Mouse (Mus musculus) cerebellum, postnatal 36 days (tissue): ENCODE results near the gene Tgfb1i1.

Experiments used
- DNase-seq, 2 experiments: peaks; one replicate each; pipeline ENCODE4 v3.0.0; 2021 to 2022; ENCODE audit warnings: mixed read lengths in 2 of 2

The Tgfb1i1 gene

DNA sequence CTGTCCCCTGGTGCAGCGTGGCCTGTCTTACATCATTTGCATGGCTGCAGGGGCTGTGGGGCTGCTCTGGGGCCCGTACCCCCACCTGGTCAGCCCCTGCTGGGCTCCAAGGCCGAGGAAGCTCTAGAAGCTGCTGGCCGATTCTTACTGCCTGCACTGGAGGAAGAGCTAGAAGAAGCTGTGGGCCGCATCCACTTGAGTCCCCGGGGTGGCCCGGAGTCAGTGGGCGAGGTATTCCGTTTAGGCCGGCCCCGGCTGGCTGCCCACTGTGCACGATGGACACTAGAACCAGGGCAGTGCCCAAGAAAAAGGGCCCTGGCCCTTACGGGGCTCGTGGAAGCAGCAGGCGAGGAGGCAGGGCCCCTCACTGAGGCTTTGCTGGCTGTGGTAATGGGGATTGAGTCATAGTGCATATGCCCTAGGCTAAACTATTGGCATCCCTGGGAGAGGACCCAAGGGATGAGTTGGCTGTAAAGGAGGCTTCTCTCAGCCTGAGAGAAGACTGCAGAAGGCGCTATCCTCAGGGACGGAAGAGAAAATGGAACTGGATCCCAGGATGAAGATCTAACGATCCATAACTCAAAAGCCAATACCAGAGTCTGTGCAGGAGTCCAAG, 2.1 kb upstream of the Tgfb1i1 start:
- DNase-seq, result no peak

DNA sequence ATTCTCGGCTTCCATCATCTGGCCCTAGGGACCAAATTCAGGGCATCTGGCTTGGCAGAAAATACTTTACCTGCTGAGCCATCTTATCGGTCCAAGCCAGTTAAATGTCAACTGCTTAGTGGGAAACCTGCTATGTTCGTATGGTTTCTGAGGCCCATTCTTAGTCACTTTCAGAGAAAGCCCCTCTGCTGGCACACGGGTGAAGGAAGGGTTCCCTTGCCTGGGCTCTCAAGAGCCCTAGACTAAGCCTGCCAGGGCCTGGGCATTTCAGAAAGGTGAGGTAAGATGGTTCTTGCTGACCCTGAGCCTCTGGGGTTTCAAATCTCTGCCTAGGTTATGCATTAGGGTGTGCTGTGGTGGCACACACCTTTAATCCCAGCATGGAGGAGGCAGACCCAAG, 1.1 kb upstream of the Tgfb1i1 start:
- DNase-seq, result no peak

DNA sequence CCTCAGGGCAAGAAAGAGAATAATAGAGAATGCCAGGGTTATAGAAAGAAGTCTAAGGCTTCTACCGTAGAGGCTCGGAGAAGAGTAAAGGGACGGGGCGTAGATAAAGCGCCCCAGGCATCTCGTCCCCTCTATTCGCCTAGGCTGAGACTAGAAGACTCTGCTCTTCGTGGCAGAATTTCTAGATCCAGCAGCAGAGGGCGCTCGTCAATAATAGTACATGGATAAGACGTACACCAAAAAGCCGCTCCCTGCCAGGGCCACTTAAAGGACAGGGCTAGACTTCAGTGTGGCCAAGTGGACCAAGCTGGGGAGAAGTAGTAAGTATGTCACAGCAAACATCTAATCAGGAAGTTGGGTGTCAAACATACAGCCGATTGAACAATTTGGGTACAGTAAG, 831 bp downstream of the Tgfb1i1 start:
- DNase-seq, result peak; percentile 90 to 92

DNA sequence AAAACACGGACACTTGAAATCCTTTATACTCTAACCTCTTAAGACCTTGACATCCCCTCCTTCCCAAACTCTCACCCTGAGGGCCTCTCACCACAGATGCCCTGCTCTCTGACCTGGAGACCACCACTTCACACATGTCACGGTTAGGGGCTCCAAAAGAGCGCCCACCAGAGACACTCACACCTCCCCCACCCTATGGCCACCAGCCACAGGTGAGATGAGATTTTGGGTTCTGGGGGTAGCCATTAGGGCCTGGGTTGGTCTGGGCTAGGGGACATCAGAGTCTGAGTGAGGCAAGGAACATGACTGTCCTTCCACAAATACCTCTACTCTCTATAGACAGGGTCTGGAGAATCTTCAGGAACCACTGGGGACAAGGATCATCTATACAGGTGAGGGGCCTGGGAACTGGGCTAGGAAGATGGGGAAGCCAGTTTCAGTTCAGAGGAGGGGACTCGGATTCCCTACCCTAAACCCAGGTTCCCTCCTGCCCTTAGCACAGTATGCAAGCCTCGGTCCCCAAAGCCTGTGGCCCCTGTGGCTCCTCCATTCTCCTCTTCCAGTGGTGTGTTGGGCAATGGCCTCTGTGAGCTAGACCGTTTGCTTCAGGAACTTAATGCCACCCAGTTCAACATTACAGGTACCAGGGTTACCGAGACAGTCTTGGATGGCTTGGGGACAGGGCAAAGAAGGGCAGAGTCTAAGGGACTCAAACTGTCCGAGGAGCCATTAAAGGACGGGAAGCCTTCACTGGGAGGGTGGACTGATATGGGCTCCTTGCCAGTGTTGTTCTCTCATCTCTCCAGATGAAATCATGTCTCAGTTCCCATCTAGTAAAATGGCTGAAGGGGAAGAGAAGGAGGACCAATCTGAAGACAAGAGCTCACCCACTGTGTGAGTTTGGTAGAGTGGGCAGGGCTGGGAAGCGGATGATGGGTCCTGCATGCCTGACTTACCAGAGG, 1.8 kb downstream of the Tgfb1i1 start:
- DNase-seq, result no peak

DNA sequence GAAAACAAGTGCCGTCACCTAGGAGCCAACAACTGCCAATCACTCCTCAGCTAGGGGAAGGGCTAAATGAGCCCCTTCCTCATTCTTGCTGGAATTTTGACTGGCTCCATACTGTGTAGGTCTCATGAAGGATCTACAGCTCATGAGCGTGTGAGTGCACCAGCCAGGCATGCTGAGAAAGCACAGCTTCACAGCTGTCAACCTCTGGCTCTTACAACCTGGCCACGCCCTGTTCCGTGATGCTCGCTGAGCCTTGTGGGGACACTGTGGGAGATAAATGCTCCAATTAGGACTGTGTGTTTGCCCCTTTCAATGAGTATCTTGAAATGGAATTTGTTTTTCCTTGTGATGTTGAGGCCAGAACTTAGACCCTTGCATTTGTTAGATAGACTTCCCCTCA, 3.4 kb downstream of the Tgfb1i1 start:
- DNase-seq, result no peak

DNA sequence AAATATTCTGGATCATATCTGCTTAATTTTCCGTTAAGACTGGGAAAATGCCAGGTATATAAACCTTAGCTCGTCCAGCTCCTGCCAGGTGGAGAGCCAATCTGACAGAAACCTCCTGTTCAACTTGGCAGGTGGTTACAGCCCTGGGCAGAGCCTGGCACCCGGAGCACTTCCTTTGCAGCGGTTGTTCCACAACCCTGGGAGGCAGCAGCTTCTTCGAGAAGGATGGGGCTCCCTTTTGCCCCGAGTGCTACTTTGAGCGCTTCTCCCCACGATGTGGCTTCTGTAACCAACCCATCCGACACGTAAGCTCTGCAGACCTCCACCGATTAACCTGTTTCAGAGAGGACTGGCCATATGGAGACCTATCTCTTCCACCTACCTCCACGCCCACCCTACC, 5.3 kb downstream of the Tgfb1i1 start:
- peak; percentile 43 to 48 for DNase-seq

DNA sequence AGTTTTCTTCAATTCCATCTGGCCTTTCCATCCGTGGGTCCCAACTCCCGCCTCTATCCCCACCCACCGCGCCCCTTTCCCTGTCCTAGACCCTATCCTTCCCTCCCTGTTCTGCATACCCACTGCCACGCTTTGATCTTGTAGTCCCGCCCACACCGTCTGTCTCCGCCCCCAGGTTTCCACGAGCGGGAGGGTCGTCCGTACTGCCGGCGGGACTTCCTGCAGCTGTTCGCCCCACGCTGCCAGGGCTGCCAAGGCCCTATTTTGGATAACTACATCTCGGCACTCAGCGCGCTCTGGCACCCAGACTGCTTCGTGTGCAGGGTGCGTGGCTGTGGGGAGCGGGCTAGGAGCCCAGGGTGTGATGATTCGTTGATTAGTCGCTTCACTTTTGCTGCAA, 6.0 kb downstream of the Tgfb1i1 start:
- no peak for DNase-seq

DNA sequence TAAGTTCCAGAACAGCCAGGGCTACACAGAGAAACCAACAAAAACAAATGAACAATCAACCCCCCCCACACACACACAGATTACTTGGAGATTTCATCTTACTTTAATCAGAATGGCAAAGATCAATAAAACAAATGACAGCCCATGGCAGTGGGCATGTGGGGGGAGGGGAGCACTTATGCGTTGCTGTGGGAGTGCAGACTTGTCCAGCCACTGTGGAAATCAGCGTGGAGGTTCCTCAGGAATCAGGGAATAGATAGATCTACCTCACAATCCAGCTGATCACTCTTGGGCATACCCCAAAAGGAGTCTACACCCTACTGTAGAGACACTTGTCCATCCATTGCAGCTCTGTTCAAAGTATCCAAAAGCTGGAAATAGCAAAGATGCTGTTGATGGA, 8.4 kb downstream of the Tgfb1i1 start:
- no peak for DNase-seq

DNA sequence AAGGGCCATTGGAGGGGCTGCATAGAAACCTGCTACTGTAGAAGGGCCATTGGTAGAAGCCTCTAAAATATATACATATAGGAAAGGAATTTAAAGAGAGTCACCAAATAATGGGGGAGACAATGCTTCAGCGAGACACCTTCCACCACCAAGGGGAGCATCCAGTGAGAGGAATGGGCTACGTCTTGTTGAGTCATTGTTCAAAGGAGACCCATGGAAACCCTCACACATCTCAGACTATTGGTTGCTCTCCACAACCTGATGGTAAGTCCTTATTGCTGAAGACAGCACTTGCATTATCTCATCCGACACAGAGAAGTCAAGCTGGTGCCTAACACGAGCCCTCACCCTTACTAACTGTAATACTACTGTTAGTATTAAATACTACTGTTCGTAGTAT, 9.1 kb downstream of the Tgfb1i1 start:
- no peak for DNase-seq

DNA sequence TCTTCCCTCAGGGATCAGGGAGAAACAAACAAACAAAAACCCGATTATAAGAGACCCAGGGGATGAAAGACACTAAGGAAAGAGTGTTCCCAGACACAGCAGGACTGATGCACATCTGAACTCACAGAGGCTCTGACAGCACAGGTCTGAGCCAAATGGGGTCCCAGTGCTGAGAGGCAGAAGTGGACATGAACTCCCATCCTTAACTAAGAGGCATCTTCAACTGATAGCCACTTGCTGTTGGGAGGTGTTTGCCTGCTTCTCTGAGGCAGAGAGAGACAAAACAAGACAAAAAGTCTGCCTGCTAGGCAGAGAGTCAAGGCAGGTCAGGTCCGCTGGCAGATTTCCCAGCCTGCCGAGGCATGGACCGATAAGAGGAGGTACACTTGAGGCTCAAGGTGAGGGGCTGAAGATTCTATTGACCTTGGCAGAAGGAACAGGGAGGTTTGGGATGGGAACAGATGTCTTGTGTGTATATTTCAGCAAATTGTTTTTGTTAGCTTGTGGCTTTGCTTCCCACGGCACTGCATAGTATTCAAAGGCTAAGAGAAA, 10.2 kb downstream of the Tgfb1i1 start:
- DNase-seq, result no peak

DNA sequence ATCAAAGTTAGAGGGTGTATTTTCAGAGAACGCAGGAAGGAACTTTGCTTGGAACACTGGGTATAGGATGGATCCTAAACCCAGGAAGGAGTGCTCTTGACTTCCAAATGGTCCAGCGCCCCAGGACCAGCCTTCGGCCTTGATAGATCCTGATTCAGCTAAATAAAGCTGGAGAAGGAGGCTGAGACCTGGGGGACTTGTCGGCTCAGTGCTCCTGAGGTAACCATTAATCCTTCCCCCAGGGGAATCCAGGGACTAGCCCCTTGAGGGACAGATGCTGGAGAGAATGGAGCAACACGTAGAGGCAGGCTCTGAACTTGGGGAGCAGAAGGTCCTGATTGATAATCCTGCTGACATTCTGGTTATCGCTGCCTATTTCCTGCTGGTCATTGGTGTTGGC, 18.8 kb downstream of the Tgfb1i1 start, which contains the start of gene Slc5a2:
Gene Slc5a2 (plus strand): TSS at position 247 of the 400 bp plus-strand sequence.
- no peak for DNase-seq

DNA sequence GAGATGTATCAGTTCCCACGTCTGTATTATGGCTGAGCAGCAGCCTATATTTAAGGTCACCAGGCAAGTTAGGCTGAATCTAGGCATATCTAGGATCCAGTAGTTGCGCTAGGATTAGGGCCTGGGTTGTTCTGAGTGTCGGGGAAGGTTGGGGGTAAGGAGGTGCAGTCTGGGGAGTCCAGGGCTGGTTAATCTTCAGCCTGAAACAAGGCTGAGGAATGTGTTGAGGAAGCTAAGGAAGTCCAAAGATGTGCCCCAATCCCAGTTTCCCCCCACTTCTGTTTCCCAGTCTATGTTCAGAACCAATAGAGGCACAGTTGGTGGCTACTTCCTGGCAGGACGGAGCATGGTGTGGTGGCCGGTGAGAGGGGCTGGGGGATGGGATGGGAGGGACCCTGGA, 19.4 kb downstream of the Tgfb1i1 start:
- DNase-seq, result no peak

DNA sequence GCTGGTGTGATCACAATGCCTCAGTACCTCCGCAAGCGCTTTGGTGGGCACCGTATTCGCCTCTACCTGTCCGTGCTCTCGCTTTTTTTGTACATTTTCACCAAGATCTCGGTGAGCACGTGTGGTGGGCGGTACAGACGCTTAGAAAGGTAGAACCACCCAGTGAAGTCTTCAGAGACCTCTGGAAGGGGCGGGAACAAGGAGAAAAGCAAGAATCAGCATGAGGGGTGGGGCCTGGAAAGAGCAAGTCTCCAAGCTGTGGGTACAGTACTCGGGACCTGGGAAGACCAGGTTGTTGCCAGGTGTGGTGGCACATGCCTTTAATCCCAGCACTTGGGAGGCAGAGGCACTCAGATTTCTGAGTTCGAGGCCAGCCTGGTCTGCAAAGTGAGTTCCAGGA, 20.8 kb downstream of the Tgfb1i1 start:
- DNase-seq, result no peak

DNA sequence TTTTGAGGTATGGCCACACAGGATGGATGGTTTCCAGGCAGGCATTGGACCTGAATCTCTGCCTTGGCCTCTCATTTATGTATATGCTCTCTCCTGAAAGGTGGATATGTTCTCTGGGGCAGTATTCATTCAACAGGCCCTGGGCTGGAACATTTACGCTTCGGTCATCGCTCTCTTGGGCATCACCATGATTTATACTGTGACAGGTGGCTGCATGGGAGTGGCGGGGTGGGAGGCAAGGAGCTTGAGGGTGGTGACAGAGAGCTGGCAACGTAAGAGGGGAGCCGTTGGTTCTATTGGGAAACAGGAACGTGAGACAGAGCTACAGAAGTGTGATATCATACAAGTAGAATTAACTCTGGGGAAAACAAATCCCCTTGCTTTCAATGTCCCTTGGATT, 21.2 kb downstream of the Tgfb1i1 start:
- DNase-seq, result no peak

DNA sequence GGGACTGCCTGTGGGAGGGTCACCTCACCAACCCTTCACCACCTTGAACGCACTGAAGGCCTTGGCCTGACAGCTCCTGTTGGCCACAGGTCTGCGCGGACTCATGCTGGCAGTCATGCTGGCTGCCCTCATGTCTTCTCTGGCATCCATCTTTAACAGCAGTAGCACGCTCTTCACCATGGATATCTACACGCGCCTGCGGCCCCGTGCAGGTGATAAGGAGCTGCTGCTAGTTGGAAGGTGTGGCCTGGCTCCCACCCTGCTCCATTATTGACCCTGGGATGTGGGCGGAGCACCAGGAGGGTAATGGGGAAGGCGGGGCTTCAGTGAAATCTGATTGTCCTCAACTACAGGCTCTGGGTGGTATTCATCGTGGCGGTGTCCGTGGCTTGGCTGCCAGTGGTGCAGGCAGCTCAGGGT, 23.8 kb downstream of the Tgfb1i1 start:
- peak; percentile 59 to 62 for DNase-seq

DNA sequence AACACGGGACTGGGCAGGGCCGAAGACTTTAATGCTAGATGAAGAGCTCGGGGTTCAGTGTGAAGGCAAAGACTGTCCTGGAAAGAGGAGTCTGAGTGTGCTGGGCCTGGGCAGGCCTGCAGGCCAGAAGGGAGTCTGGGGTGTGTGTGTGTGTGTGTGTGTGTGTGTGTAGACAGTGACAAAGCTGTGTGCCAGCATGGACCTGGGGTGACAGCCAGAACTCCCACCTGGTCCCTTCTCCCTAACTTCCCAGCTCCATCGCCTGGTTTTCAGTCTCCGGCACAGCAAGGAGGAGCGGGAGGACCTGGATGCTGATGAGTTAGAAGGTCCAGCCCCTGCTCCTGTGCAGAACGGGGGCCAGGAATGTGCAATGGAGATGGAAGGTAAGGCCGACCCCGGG, 24.9 kb downstream of the Tgfb1i1 start:
- DNase-seq, result peak; percentile 40 to 52

DNA sequence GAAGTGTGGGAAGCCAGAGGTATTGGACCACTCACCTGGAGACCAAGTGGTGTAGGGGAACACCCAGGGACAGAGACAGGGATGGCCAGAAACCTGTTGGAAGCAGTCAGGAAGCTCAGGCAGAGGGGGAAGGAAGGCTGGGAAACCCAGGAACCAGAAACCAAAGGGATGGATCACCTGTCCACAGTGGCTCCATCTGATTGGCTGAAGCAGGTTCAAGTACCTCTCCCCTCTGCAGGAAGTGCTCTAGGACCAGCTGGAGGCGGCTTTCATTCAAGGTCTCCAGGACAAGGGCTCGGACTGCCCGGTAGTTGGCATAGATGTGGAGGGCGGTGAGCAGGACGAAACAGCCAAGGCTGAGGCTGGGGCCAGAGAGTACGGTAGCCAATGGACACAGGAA, 29.4 kb downstream of the Tgfb1i1 start:
- DNase-seq, result no peak

DNA sequence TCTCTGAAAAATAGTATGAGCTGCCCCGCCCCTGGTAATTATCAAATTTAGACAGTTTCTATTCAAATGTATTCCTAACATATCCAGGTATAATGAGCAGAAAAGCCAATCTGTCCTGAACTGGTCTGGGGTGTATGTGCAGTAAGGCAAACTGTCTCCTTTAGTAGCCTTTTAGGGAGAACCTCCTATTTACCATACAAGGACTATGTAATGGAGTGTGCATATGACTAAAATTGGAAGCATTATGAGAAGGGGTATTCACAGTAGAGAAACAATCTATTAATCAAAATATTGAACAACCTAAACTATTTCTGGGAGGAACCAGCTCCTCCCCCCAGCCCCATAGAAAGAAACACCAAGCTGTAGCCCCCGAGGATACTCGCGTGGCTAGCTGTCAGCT, 33.1 kb downstream of the Tgfb1i1 start:
- DNase-seq, result no peak

DNA sequence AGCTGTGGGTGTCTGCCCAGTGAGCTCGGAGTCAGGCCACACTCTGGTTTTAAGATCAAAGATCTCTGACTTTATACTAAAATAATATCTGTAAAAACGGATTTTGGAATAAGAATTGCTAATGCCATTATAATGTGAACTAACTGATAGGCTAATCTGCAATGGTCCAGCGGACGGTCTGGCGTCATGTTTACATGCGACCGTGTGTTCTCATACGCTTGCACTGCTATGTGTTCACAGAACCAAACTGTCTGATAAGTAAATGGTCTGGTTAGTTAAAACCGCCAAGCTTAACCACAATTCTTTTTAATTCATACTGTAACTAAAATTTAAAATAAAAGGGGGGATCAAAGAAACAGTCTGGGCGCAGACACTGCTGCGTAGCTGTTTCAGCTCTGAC, 35.2 kb downstream of the Tgfb1i1 start:
- DNase-seq, result no peak

DNA sequence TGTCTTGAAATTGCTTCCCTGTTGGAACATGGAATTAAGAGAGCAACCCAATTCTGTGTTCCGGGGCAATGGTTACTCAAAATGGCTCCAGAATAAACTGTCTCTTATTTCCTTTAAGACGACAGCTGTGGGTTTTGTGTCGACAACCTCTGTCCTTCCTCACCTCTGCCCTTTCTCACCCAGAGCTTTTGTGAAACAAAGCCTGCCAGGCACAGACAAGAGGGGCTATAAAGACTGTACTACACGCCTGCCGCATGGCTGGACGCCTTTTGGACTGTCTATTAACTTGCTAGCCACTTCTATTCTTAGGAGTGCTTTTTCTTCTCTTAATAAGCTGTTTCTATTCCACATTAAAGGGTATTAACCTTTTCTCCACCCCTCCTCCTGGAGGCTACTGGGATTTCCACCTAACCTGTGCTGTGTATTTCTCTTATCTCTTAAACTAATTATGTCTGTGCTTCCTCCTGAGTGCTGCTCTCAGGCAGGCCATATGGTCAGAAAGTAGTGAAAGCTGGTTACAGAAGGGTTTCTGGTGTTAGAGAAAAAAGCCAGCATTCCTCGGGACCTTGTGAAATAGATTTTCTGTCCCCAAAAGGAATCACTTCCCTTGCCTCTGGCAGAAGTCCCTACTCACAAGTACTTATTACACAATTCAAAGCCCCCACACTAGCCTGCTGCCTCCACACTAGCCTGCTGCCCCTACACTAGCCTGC, 36.1 kb downstream of the Tgfb1i1 start:
- DNase-seq, result no peak

DNA sequence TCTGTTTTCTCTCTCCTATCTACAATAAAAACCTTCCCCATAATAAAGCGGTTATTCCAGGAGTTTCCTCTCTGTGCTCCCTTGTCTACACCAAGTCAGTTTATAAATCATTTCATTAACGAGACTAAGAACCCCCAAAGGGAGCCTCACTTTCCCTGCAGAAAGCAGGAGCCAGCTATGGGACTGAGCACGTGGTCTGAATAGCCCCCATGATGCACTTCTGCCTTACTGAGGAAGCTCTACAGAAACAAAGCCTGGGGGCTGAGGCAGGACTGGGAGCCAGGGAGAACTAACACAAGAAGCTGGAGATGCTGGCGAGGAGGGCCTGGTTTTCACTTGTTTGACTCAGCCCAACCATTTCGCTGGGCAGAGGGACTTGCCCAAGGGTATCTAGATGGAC, 37.4 kb downstream of the Tgfb1i1 start:
- no peak for DNase-seq

DNA sequence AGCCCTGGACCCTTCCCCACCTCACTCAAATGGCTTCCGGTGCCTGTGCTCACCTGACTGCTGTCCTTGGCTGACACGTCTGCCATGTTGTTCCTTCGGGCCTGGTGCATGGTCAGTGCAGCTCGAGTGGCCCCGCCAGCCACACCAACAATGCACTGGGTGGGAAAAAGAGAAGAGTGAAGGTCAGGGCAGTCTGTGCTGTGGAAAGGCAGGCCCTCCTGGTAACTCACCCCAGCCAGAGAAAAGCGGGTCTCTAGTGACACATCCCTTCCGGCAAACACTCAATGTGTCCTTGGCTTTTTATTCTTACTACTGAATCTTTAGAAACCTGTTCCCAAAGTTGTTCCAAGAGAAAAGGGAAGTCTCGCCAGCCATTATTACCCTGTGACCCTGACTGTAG, 38.4 kb downstream of the Tgfb1i1 start:
- DNase-seq, result no peak

DNA sequence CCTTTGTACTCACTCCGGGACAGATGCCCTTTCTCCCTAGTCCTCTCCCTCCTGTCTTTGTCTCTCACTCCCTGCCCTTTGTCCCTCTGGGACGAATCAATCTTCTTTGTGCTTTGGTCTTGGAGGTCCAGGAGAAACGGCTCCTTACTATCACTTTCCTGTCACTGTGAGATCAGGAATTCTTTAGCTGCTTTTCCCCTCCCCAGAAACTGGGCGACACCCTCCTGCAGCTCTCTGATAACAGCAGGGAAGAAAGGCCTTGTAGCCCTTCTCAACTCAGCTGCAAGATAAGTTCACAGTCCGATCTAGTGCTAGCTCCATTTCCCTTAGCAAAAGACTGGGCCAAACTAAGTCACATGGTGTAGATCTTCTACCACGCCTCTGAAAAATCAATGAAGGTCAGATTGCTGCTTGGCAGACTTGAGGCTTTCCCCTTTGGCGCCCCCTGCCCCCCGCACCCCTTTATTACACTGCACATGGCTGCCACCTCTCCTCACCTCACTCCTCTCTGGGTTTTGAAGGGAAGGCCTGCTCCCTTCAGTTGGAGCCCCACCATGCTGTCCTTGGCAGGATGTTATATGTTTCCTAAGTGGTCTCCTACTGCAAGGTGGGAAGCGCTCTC, 42.4 kb downstream of the Tgfb1i1 start:
- DNase-seq, result no peak
